Mouse (Mus musculus) embryonic facial prominence, embryonic 10.5 days (tissue): ENCODE data around the gene Myo1d. TPM values are rescaled to one million over a fixed set of nuclear protein-coding genes. Genes with fewer than 3 reads are reported as not detected.
"Not testable (repeated sequence)": the region's sequence is repeated elsewhere in the genome, so short reads cannot be mapped to it uniquely, and the experiment has no call there.

Experiments used
- DNase-seq: peaks from one replicate; pipeline ENCODE4 v3.0.0-alpha.2; 2017; ENCODE audit warnings: low spot score
- H3K27ac ChIP-seq: fragments of 300-500 bp; sonication (generic); replicated peaks from 2 replicates; pipeline ENCODE4 v1.5.1; 2016; ENCODE audit warnings: mild to moderate bottlenecking
- H3K27me3 ChIP-seq: fragments of 300-500 bp; sonication (generic); replicated peaks from 2 replicates; pipeline ENCODE4 v1.6.1; 2016; ENCODE audit warnings: low read depth, mild to moderate bottlenecking; ENCODE audit not compliant: poor library complexity, severe bottlenecking
- H3K36me3 ChIP-seq: fragments of 300-500 bp; sonication (generic); replicated peaks from 2 replicates; pipeline ENCODE4 v1.6.1; 2016; ENCODE audit warnings: mild to moderate bottlenecking, moderate library complexity
- H3K4me1 ChIP-seq: fragments of 300-500 bp; sonication (generic); 2 replicates; pipeline ENCODE4 v1.6.1; 2016
- H3K4me3 ChIP-seq: fragments of 300-500 bp; sonication (generic); 2 replicates; pipeline ENCODE4 v1.5.1; 2016; ENCODE audit warnings: mild to moderate bottlenecking, moderate library complexity
- H3K9me3 ChIP-seq: fragments of 300-500 bp; sonication (generic); 2 replicates; pipeline ENCODE4 v1.6.1; 2016; ENCODE audit warnings: mild to moderate bottlenecking
- WGBS: fragments of 180-500 bp; shearing (Covaris S2); methylation state at CpG from one replicate; pipeline ENCODE4 v1.1.7; 2016; 5-methylcytosine and 5-hydroxymethylcytosine counted together
- polyA plus RNA-seq: library from polyadenylated mRNA; unstranded; fragments of >200 nt; fragmentation: Nextera tagmentation; extraction: Ambion mirVana; gene quantifications from 2 replicates; pipeline ENCODE4 v1.2.1, GENCODE M21; 2016

The Myo1d gene
- polyA plus RNA-seq, 1 experiment from 2014 or later, result 4.0 TPM

DNA sequence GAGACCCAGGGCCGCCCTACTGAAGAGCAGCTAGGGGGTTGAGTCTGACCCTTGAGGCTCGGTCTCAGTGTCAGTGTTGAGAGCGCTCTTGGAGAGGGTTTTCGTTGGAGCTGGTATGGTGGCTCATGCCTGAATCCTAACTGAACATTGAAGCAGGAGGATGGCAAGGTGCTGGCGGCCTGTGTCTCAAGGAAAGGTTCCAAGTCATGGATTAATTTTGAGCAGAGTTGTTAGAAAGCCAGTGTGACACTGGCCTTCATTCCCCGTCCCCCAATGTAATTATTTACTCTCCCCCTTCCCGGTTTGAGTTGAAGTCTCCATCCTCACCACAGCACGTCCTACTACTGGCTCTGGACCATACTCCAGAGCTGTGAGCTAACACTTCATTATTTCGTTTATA, 304.3 kb downstream of the Myo1d start:
- peaks cover 42% of the 10 kb centered on the region for H3K27me3 ChIP-seq
- H3K36me3 ChIP-seq, result peaks cover 59% of the 10 kb centered on the region
- WGBS, result 81% methylated on average over 9 of the region's 9 CpGs
- no peak overlapping the region for H3K4me3 ChIP-seq
- no peaks in the 10 kb centered on the region for H3K9me3 ChIP-seq
- H3K27ac ChIP-seq, result peak overlapping the region; percentile 87
- DNase-seq, result no peak
- H3K4me1 ChIP-seq, result peaks cover 44% of the 10 kb centered on the region

DNA sequence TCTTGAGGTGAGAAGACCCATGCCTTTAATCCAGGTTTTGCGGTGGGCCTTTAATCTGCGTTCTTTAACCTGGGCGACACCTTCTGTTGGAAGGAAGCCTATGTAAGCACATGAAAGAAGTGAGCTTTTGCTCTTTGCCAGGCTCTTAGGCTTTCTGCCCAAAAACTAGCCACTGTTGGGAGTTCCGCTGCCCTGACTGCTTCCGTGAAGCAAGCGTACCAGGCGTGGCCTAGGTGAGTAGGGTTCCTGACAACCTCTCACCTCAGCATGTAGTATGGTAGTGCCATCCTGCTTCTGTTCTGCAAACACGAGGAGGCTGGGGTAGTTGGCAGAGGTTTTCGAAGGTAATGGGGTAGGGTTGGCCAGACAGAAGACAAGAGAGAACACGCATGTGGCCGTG, 305.0 kb downstream of the Myo1d start:
- Histone ChIP-seq H3K4me1 (peaks cover 41% of the 10 kb centered on the region), H3K4me3 (no peak overlapping the region), H3K9me3 (no peaks in the 10 kb centered on the region), H3K27me3 (peaks cover 40% of the 10 kb centered on the region), H3K27ac (no peak overlapping the region), H3K36me3 (peaks cover 63% of the 10 kb centered on the region)
- no peak for DNase-seq
- 92% methylated on average over 11 of the region's 11 CpGs for WGBS

DNA sequence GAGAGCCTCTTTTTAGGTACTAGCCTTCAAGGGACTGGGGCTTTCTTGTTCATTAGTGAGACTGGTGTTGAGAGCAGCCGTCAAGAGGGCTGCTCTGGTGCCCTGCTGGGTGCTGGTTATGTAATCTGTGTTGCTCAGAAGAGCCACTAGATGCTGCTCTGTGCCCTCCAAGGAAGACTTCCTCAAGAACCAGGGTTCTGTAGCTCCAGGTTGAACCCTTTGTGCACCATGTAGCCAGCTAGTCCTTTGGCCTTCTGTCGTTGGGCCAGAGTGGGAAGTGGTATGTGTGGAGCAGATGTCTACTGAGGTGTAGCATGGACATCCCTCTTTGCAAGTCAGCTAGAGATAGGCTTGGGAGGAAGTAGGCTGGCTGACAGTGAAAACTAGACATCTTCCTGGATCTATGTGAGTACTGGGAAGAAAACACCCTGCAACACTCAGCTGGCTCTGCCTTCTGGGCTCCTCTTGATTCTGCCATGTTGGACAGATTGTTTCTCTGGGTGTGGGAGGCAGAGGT, 305.6 kb downstream of the Myo1d start:
- DNase-seq, result no peak
- Histone ChIP-seq H3K36me3 (peaks cover 63% of the 10 kb centered on the region), H3K27ac (no peak overlapping the region), H3K27me3 (peaks cover 34% of the 10 kb centered on the region), H3K9me3 (no peaks in the 10 kb centered on the region), H3K4me3 (no peak overlapping the region), H3K4me1 (peaks cover 35% of the 10 kb centered on the region)
- 77% methylated on average over 2 of the region's 2 CpGs for WGBS

DNA sequence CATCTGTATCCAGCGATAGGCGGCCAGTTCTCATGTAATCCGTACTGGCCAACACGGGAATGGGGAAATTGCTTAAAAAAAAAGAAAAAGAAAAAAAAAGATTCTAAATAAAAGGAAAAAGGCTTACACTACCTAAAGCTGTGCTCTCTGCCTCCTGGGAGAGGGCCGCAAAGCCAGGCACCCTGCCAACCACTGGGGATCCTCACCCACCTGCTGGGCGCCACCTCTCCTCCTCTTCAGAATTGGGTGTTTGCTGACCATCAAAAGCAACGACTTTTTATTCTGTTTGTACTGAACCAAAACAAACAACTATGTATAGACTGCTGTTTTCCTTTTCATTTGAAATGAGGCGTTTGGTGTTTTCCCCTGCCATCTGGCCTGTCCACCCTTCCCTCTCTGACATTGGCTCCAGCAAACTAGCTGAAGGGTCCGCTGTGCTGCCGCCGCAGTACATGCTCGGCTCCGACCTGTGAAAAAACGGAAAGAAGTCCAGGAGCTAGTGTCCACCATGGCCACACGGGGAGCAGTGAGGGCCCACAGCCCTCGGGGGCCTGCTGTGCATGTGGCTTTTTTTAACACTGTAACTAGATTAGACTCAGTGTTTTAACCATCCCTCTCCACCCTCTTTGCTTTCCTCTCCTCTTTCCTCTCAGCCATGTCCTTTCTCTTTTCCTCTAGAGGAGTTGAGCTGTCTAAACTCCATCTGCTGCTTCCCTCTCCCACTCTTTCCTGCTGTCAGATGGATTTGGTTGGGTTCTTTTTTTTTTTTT, 307.8 kb downstream of the Myo1d start:
- no peaks in the 10 kb centered on the region for H3K9me3 ChIP-seq
- peaks cover 77% of the 10 kb centered on the region for H3K36me3 ChIP-seq
- no peak overlapping the region for H3K4me3 ChIP-seq
- peaks cover 13% of the 10 kb centered on the region for H3K4me1 ChIP-seq
- DNase-seq, result no peak
- H3K27me3 ChIP-seq, result peaks cover 17% of the 10 kb centered on the region
- 83% methylated on average over 16 of the region's 16 CpGs for WGBS
- H3K27ac ChIP-seq, result no peak overlapping the region

DNA sequence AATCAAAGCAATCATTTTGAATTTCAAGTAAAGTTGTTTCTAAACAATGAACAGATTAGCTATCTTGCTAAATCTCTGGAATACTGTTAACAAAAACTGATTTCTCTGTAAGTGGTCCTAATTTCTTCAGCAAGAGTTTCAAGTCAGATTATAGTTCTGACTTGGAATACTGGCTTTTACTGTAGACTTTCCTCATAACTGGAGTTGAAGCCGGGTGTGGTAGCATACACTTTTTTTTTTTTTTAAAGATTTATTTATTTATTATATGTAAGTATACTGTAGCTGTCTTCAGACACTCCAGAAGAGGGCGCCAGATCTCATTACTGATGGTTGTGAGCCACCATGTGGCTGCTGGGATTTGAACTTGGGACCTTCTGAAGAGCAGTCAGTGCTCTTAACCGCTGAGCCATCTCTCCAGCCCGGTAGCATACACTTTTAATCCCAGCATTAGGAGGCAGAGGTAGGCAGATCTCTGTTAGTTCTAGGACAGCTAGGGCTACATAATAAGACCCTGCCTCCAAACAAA, 316.2 kb downstream of the Myo1d start:
- WGBS, result 87% methylated on average over 4 of the region's 4 CpGs

DNA sequence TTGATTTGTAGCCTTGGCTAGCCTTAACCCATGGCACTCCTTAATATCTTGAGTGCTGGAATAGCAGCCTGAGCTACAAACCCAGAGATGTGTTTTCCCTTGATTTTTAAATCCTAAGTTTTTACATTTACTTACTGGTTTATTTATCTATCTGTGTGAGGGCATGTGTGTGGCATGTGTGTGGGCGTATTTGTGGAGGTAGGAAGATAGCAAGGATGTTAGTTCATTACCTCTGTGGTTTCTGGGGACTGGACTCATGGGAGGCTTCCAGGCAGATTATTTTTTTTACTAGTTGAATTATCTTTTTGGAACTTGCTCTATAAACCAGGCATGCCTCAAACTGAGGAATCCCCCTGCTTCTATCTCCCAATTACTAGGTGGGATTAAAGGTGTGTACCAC, 326.6 kb downstream of the Myo1d start:
- Histone ChIP-seq H3K4me3 (no peak overlapping the region), H3K9me3 (no peaks in the 10 kb centered on the region), H3K36me3 (peaks cover 99% of the 10 kb centered on the region), H3K27me3 (no peaks in the 10 kb centered on the region), H3K27ac (no peak overlapping the region), H3K4me1 (no peaks in the 10 kb centered on the region)
- WGBS, result 88% methylated on average over 1 of the region's 1 CpGs
- DNase-seq, result no peak

More for the DNA sequence above, 316.2 kb downstream of the Myo1d start:
- H3K9me3 ChIP-seq, H3K27me3 ChIP-seq, H3K27ac ChIP-seq, H3K4me3 ChIP-seq, H3K4me1 ChIP-seq, DNase-seq: not testable (repeated sequence)
- peaks cover 94% of the 10 kb centered on the region for H3K36me3 ChIP-seq

DNA sequence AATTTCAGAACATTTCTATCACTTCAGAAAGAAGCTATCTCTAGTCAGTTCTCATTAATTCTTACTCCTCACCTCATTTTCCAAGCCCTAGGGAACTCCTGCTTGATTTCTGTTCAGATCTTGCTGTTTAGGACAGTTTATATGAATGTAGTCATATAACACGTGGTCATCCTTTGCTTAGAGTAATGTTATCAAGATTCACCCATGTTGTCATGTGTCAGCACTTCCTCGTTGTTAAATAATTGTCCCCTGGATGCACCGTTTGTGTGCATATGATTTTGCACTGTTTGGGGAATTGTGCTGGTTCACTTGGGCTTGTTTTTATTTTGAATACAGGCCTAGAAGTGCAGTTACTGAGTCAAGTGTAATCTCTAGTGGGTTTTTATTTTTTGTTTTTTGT, 327.6 kb downstream of the Myo1d start:
- WGBS, result 94% methylated on average over 3 of the region's 3 CpGs
- no peak for DNase-seq
- Histone ChIP-seq H3K27ac (no peak overlapping the region), H3K27me3 (no peaks in the 10 kb centered on the region), H3K9me3 (no peaks in the 10 kb centered on the region), H3K4me1 (no peaks in the 10 kb centered on the region), H3K4me3 (no peak overlapping the region), H3K36me3 (peaks cover 99% of the 10 kb centered on the region)

DNA sequence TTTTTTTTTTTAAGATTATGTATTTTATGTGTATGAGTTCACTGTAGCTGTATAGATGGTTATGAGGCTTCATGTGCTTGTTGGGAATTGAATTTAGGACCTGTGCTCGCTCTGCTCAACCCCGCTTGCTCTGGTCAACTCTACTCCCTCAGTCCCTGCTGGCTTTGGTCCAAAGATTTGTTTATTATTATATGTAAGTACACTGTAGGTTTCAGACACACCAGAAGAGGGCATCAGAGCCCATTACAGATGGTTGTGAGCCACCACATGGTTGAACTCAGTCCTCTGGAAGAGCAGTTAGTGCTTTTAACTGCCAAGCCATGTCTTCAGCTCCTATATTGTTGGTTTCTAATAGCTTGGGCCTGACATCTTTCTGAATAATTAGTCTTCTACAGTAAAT, 330.0 kb downstream of the Myo1d start:
- DNase-seq, result no peak
- no peaks in the 10 kb centered on the region for H3K4me1 ChIP-seq
- H3K27me3 ChIP-seq, result no peaks in the 10 kb centered on the region
- H3K9me3 ChIP-seq, result no peaks in the 10 kb centered on the region
- no peak overlapping the region for H3K4me3 ChIP-seq
- no peak overlapping the region for H3K27ac ChIP-seq
- WGBS, result 95% methylated on average over 2 of the region's 2 CpGs
- peaks cover 99% of the 10 kb centered on the region for H3K36me3 ChIP-seq

DNA sequence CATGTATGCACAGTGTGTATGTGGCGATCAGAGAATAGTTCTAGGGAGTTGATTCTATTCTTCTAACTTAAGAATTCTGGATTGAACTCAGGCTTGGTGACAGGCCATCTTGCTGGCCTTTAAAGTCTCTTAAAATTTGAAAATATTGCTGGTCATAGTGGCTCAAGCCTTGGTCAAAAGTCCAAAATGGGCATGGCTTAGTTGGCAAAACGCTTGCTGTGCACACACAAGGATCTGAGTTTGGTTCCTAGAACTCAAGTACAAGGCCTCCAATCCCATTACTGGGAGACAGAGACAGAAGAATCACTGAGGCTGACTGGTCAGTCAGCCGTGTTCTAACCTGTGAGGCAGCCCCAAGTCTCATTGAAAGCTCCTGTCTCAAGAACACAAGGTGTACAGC, 332.9 kb downstream of the Myo1d start:
- Histone ChIP-seq H3K4me1 (no peaks in the 10 kb centered on the region), H3K27ac (no peak overlapping the region), H3K9me3 (no peaks in the 10 kb centered on the region), H3K36me3 (peaks cover 100% of the 10 kb centered on the region), H3K27me3 (no peaks in the 10 kb centered on the region), H3K4me3 (no peak overlapping the region)
- 93% methylated on average over 3 of the region's 3 CpGs for WGBS
- no peak for DNase-seq

Other genes starting within 250 kb of the Myo1d start
- gene Tmem98, start 30.1 kb upstream of the Myo1d start, polyA plus RNA-seq, result 120 and 125 TPM in 2 replicates
- gene Spaca3, start 78.3 kb upstream of the Myo1d start, polyA plus RNA-seq, result not detected in 2 replicates